Mouse (Mus musculus) forebrain, embryonic 13.5 days (tissue): ENCODE results near the gene Fabp3. TPM values are rescaled to one million over a fixed set of nuclear protein-coding genes. Genes with fewer than 3 reads are reported as not detected.

ENCODE experiments used
- ATAC-seq: fragments of 200-750 bp; cut with Nextera tagmentation; 2 replicates; pipeline ENCODE4 v1.8.0; 2017
- H3K27ac ChIP-seq: fragments of 300-500 bp; sonication (generic); 2 replicates; pipeline ENCODE4 v1.5.1; 2015; ENCODE audit warnings: inconsistent platforms, mild to moderate bottlenecking, moderate library complexity
- H3K27me3 ChIP-seq: fragments of 300-500 bp; sonication (generic); 2 replicates; pipeline ENCODE4 v1.6.1; 2015; ENCODE audit warnings: mild to moderate bottlenecking, inconsistent platforms
- H3K36me3 ChIP-seq: fragments of 300-500 bp; sonication (generic); 2 replicates; pipeline ENCODE4 v1.6.1; 2015; ENCODE audit warnings: mild to moderate bottlenecking, inconsistent platforms; ENCODE audit not compliant: poor library complexity, severe bottlenecking
- H3K4me1 ChIP-seq: fragments of 300-500 bp; sonication (generic); 2 replicates; pipeline ENCODE4 v1.6.1; 2015; ENCODE audit warnings: inconsistent platforms
- H3K4me2 ChIP-seq: fragments of 300-500 bp; sonication (generic); 2 replicates; pipeline ENCODE4 v1.6.1; 2015; ENCODE audit warnings: inconsistent platforms, mild to moderate bottlenecking, moderate library complexity
- H3K4me3 ChIP-seq: fragments of 300-500 bp; sonication (generic); 2 replicates; pipeline ENCODE4 v1.5.1; 2015; ENCODE audit warnings: mild to moderate bottlenecking, inconsistent platforms
- H3K9ac ChIP-seq: fragments of 300-500 bp; sonication (generic); 2 replicates; pipeline ENCODE4 v1.6.1; 2015; ENCODE audit warnings: mild to moderate bottlenecking, inconsistent platforms
- H3K9me3 ChIP-seq: fragments of 300-500 bp; sonication (generic); replicated peaks from 2 replicates; pipeline ENCODE4 v1.6.1; 2016; ENCODE audit warnings: inconsistent platforms
- WGBS: fragments of 180-500 bp; shearing (Covaris S2); methylation state at CpG from one replicate; pipeline ENCODE4 v1.1.7; 2015; 5-methylcytosine and 5-hydroxymethylcytosine counted together
- polyA plus RNA-seq: library from polyadenylated mRNA; unstranded; fragments of >200 nt; fragmentation: Nextera tagmentation; extraction: Ambion mirVana; gene quantifications from 2 replicates; pipeline ENCODE4 v1.2.1, GENCODE M21; 2015

Gene Fabp3
- 46.8 and 49.5 TPM in 2 replicates for polyA plus RNA-seq

DNA sequence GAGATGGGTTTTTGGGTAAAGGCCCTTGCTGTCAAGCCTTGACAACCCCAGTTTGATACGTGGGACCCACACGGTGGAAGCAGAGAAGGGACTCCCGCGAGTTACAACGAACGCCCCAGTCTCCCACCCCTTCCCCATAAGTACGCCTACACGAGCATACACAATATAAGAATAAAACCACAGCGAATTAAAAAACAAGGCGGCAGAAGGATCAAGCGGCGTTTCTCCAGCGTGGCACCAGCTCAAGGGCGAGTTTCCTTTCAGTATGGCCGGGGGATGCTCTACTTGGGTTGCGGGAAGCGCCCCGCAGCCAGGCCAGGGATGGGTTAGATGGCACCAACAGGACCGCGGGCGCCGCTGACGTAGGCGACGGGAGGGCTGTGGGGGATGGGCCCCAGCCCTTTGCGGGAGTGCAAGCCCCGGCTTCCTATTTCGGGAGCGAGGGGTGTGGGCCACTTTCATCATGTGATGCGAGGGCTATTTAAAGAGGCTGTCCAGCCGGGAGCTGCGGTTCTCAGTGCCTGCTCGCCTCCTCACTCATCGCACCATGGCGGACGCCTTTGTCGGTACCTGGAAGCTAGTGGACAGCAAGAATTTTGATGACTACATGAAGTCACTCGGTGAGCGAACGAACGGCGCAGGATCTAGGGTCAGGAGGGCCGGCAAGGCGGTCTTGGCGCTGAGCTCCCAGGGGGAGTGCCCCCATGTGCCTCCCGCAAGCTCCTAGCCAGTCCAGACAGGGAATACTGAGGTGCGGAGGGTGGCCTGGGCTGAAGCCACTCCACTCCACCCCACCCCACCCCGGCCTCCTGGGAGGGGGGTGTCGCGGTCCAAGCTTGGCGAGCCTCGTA is at the start of gene Fabp3, which contains the start of gene Gm10570:
Gene Fabp3, plus strand, starts transcription at position 365 of the 851 bp plus-strand sequence.
Gene Gm10570, minus strand, starts transcription at position 444 of the 851 bp plus-strand sequence.
- WGBS, result under 1% methylated on average over 52 of the region's 52 CpGs
- Histone ChIP-seq H3K4me2 (peak within 1 kb of the TSS; percentile 91), H3K9ac (peak within 1 kb of the TSS; percentile 63), H3K9me3 (no peaks in the 10 kb centered on the region), H3K27ac (no peak within 1 kb of the TSS), H3K4me3 (peak within 1 kb of the TSS; percentile 57), H3K27me3 (peaks cover 54% of the 10 kb centered on the region), H3K4me1 (peaks cover 14% of the 10 kb centered on the region), H3K36me3 (peaks cover 2% of the 10 kb centered on the region)
- peak; percentile 68 for ATAC-seq

GRCm38 (mm10) chr4:130260406-130260805 is 48.0 kb upstream of the Fabp3 start:
- Histone ChIP-seq H3K27ac (no peak overlapping the region), H3K4me1 (peaks cover 12% of the 10 kb centered on the region), H3K27me3 (no peaks in the 10 kb centered on the region), H3K9me3 (no peaks in the 10 kb centered on the region), H3K9ac (no peak overlapping the region), H3K4me3 (no peak overlapping the region), H3K4me2 (no peak overlapping the region), H3K36me3 (peaks cover 86% of the 10 kb centered on the region)
- ATAC-seq, result no peak
- 36% methylated on average over 5 of the region's 5 CpGs for WGBS

GRCm38 (mm10) chr4:130264131-130264530 is 44.3 kb upstream of the Fabp3 start:
- WGBS, result 24% methylated on average over 11 of the region's 11 CpGs
- Histone ChIP-seq H3K36me3 (peaks cover 49% of the 10 kb centered on the region), H3K9me3 (no peaks in the 10 kb centered on the region), H3K9ac (peak overlapping the region; percentile 30; the same call in 1 of the 2 replicates), H3K4me2 (peak overlapping the region; percentile 29; the same call in 1 of the 2 replicates), H3K4me3 (no peak overlapping the region), H3K4me1 (peaks cover 21% of the 10 kb centered on the region), H3K27me3 (no peaks in the 10 kb centered on the region), H3K27ac (no peak overlapping the region)
- ATAC-seq, result no peak

- Histone ChIP-seq H3K4me1 (peaks cover 21% of the 10 kb centered on the region), H3K9me3 (no peaks in the 10 kb centered on the region), H3K4me2 (peak overlapping the region; percentile 29; the same call in 1 of the 2 replicates), H3K27me3 (no peaks in the 10 kb centered on the region), H3K36me3 (peaks cover 43% of the 10 kb centered on the region), H3K9ac (no peak overlapping the region), H3K4me3 (no peak overlapping the region), H3K27ac (no peak overlapping the region)
- 27% methylated on average over 24 of the region's 24 CpGs for WGBS
- peak; percentile 43; the same call in 1 of the 2 replicates for ATAC-seq
These were observed 43.6 kb upstream of the Fabp3 start for GRCm38 (mm10) chr4:130264698-130265349.

DNA sequence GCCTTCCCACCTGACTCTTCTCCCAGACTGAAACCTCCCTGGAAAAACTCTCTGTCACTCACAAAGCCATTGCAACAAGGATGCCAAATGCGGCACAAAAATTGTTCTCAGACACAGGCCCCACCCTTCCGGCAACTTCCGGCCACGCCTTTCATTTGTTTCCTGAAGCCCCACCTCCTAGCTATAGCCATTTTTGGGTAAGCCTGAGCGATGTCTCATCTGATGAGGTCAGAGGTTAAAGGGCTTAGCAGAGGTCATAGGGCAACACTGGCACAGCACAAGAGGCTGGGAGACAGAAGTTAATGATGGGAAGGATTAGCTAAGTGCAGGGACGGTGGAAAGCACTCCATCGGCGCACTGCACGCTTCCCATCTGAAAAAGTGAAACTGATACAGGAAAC is 41.8 kb upstream of the Fabp3 start:
- ATAC-seq, result no peak
- Histone ChIP-seq H3K36me3 (peaks cover 36% of the 10 kb centered on the region), H3K9me3 (no peaks in the 10 kb centered on the region), H3K4me1 (peaks cover 25% of the 10 kb centered on the region), H3K9ac (no peak overlapping the region), H3K4me3 (no peak overlapping the region), H3K4me2 (no peak overlapping the region), H3K27me3 (no peaks in the 10 kb centered on the region), H3K27ac (no peak overlapping the region)
- WGBS, result 49% methylated on average over 9 of the region's 9 CpGs

- H3K9me3 ChIP-seq, result no peaks in the 10 kb centered on the region
- no peak overlapping the region for H3K4me2 ChIP-seq
- no peaks in the 10 kb centered on the region for H3K27me3 ChIP-seq
- 0 out of 2 replicates have a peak overlapping the region, but pooled peaks have one; percentile 8 for H3K9ac ChIP-seq
- H3K4me1 ChIP-seq, result peaks cover 30% of the 10 kb centered on the region
- H3K36me3 ChIP-seq, result peaks cover 31% of the 10 kb centered on the region
- no peak overlapping the region for H3K27ac ChIP-seq
- ATAC-seq, result no peak
- WGBS, result 78% methylated on average over 7 of the region's 7 CpGs
- H3K4me3 ChIP-seq, result no peak overlapping the region
These were observed 41.3 kb upstream of the Fabp3 start for GRCm38 (mm10) chr4:130267069-130267468.

DNA sequence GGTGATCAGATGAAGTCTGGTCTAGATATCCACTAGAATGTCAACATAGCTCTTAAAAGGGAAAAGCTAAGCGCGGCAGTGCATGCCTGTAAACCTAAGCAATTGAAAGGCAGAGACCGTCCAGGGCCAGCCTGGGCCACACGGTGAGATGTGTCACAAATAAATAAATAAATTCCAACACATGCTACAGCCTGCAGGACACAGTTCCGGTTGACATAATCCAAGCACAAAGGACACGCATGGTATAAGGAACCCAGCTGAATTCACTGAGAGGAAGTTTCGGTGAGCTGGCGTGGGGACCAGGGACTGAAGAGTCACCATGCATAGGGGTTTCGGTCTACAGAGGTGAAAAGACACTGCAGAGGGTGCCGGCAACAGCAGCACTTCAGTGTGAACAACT is 39.7 kb upstream of the Fabp3 start:
- H3K4me1 ChIP-seq, result peaks cover 47% of the 10 kb centered on the region

DNA sequence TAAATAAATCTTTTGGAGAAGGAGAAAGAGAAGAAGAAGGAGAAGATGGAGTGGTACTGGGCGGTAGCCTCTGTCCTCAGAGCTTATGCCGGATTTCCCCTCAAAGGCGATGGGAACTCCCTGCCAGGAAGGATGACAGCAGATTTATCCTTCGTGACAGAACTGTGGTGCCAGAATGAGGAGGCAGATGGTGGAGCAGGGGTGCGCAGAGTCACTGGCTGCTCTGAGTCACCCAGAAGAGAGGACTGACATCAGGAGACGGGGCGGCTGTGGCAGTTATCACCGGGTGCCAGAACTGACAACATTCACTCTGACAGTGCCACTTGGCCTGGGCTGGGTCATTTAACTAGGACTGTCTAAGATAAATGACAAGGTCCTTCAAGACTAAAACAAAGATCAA is 38.3 kb upstream of the Fabp3 start:
- Histone ChIP-seq H3K27me3 (no peaks in the 10 kb centered on the region), H3K27ac (0 out of 2 replicates have a peak overlapping the region, but pooled peaks have one; percentile 44), H3K4me3 (no peak overlapping the region), H3K36me3 (peaks cover 9% of the 10 kb centered on the region), H3K9ac (no peak overlapping the region), H3K9me3 (no peaks in the 10 kb centered on the region), H3K4me2 (no peak overlapping the region), H3K4me1 (peaks cover 37% of the 10 kb centered on the region)
- 78% methylated on average over 8 of the region's 8 CpGs for WGBS
- no peak for ATAC-seq

More for the DNA sequence above, 39.7 kb upstream of the Fabp3 start:
- 89% methylated on average over 10 of the region's 10 CpGs for WGBS
- Histone ChIP-seq H3K4me3 (no peak overlapping the region), H3K36me3 (peaks cover 15% of the 10 kb centered on the region), H3K9ac (no peak overlapping the region), H3K9me3 (no peaks in the 10 kb centered on the region), H3K4me2 (no peak overlapping the region), H3K27ac (no peak overlapping the region), H3K27me3 (no peaks in the 10 kb centered on the region)
- ATAC-seq, result no peak

DNA sequence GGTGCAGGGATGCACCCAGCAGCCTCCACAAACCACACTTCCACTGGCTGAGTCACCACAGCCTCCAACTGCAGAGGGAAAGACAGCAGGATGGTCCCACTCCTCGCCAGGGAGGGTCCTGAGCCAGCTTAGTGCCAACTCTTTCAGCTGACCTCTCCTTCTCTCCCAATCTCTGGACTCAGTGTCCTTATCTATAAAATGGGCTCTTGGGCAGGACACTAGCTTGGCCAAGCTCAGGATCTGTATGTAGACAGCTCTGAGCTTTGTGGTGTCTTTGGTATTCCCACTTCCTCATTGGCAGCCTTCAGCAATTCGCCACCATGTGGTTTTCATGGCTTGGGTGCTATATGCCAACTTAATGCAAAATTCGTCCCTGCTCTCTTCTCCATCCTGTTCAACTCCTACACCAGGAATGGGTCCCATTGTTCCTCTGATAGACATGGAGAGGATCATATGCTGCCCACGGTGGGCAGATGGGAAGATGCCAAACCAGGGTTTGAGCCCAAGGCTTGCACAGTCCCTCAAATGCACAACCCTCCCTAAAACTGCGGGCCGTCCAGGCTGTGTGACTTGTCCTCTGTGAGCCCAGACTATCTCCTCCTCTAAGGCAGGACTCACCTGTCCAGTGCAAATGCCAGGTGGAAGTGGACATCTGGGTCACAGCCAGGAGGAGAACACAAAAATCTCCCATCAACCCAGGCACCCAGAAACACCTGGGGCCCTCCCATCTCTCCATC is 37.6 kb upstream of the Fabp3 start:
- peaks cover 9% of the 10 kb centered on the region for H3K36me3 ChIP-seq
- no peaks in the 10 kb centered on the region for H3K27me3 ChIP-seq
- 85% methylated on average over 6 of the region's 6 CpGs for WGBS
- H3K4me3 ChIP-seq, result no peak overlapping the region
- H3K9ac ChIP-seq, result no peak overlapping the region
- no peaks in the 10 kb centered on the region for H3K9me3 ChIP-seq
- H3K27ac ChIP-seq, result peak overlapping the region; percentile 44; the same call in 1 of the 2 replicates
- H3K4me2 ChIP-seq, result no peak overlapping the region
- peaks cover 40% of the 10 kb centered on the region for H3K4me1 ChIP-seq
- no peak for ATAC-seq

DNA sequence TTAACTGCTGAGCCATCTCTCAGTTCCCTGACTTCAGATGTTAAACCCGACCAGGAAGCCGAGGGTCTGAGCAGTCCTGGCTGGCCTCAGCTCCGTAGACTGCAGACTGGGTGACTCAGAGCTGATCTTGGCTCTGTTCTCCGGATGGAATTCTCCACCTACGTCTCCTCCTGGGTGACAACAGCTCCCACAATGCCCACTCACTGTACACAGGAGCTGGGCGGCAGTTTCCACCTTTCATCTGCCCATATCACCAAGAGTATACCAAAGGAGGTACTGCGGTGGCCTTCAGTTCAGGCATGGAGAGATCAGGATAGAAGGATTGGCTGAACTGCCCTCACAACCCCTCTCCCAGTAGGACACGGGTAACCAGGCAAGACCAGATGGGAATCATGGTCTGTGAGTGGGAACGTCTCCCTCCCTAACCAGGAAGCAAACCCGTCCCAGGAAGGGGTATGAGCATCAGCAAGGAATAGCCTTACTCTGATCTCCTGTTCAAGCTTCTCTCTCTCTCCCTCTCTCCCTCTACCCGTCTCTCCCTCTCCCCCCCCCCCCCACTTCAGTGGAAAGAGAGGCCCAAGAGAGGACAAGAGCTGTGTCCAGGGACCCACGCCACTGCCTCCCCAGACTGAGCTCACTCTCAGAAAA is 34.6 kb upstream of the Fabp3 start:
- Histone ChIP-seq H3K36me3 (peaks cover 9% of the 10 kb centered on the region), H3K4me3 (peak overlapping the region; percentile 84), H3K4me2 (peak overlapping the region; percentile 78), H3K9ac (peak overlapping the region; percentile 97), H3K9me3 (no peaks in the 10 kb centered on the region), H3K4me1 (peaks cover 35% of the 10 kb centered on the region), H3K27ac (peak overlapping the region; percentile 99), H3K27me3 (no peaks in the 10 kb centered on the region)
- WGBS, result 2% methylated on average over 11 of the region's 12 CpGs
- peak; percentile 39 for ATAC-seq

- peak overlapping the region; percentile 99 for H3K27ac ChIP-seq
- WGBS, result under 1% methylated on average over 29 of the region's 29 CpGs
- H3K4me1 ChIP-seq, result peaks cover 35% of the 10 kb centered on the region
- H3K4me3 ChIP-seq, result peak overlapping the region; percentile 84
- no peaks in the 10 kb centered on the region for H3K9me3 ChIP-seq
- ATAC-seq, result peak; percentile 88
- no peaks in the 10 kb centered on the region for H3K27me3 ChIP-seq
- H3K9ac ChIP-seq, result peak overlapping the region; percentile 97
- H3K36me3 ChIP-seq, result peaks cover 9% of the 10 kb centered on the region
- H3K4me2 ChIP-seq, result peak overlapping the region; percentile 78
These were observed 33.9 kb upstream of the Fabp3 start for GRCm38 (mm10) chr4:130274346-130275015.
